Mouse (Mus musculus) bone marrow macrophage, adult 2 months (primary cell): Measurements from ENCODE around the gene Acbd3.
A peak's percentile ranks its signal among the peaks of the same experiment; 100 is the strongest.

Experiments
- CTCF ChIP-seq: IDR thresholded peaks from 2 replicates; pipeline ENCODE4 v1.5.1; 2012; ENCODE audit warnings: low read depth, mild to moderate bottlenecking, low read length, moderate library complexity
- POLR2A ChIP-seq: IDR thresholded peaks from 2 replicates; pipeline ENCODE4 v1.6.1; 2012; ENCODE audit warnings: mild to moderate bottlenecking, low read depth, low read length, borderline replicate concordance

DNA sequence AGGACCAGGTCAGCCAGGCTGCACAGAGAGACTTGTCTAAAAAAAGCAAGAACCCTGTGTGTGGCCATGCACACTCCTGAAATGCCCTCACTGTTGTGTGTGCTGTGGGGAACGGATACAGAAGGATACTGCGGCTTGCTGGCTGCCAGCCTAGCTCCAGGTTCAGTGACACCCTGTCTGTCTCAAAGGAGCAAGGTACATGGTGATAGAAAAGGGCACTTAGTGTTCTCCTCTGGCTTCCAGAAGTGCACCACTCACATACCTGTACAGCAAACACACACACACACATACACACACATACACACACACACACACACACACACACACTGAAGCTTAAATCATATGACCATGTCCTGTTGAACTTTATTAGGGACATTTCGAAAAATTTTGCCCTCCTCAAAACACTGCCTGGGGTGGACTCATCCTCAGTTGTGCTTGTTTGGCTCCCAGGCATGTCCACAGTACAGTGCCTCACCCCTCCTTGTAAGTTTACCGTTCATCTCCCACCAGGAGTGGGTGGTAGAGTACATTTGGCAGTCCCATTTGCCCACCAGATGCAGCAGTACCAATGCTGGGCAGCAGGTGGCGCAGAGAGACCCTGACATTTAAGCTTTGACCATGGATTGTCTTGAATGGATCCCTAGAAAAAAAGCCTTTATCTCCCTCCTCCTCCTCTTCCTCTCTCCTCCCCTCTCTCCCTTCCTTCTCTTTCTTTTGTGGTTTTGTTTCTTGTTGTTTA lies 5.7 kb upstream of the Acbd3 start:
- TF ChIP-seq POLR2A (no peak), CTCF (peak; percentile 83)
